Mouse (Mus musculus): Measurements from ENCODE around the gene Pnmal2. TPM values are rescaled to one million over a fixed set of nuclear protein-coding genes. Genes with fewer than 3 reads are reported as not detected.
A peak's percentile ranks its signal among the peaks of the same experiment; 100 is the strongest.

Pnmal2 gene
- polyA plus RNA-seq, 1 experiment from 2014 or later: 23.4 TPM

DNA sequence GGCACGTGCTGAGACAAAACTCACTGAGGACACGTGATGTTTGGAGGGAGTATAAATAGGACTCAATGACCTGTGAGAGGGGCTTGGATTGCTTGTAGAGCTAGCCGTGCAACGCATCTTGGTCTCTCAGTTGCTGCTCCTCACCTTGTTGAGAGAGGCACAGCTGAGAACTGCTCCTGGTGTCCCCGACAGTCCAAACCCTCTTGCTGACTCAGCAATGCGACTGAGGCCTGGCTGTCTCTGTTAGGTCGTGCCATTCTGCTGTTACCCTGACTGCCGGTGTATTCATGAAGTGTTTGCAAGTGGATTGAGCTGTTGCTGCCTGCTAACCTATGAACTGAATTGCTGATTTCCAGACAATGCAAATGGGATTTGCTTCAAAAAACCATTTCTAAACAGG lies 31.8 kb downstream of the Pnmal2 start:
- no peak overlapping the region for H3K4me2 ChIP-seq (replicated peaks)
- ATAC-seq (ENCODE audit: low FRiP score, low read depth): no peak
- WGBS: 64% methylated on average over 8 of the region's 8 CpGs

DNA sequence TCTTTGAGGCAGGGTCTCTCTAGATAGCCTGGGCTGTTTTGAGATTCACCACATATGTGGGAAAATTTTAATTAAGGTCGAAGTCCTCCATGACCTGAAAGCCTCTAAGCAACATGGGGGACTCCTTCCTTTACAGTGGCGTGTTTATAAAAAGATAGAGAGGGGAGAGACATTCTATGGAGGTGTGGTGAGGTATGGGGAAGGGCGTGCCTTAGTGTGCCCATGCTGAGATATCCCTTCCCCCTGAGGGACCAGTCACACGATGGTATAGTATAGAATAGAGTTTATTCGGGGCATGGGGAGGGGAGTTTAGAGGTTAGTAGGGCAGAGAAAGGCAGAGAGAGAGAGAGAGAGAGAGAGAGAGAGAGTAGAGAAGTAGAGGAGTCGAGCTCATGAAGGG lies 33.7 kb downstream of the Pnmal2 start:
- H3K27me3 ChIP-seq: no peaks in the 10 kb centered on the region
- H3K4me1 ChIP-seq: peaks cover 25% of the 10 kb centered on the region
- H3K36me3 ChIP-seq: no peaks in the 10 kb centered on the region
- WGBS: 82% methylated on average over 6 of the region's 6 CpGs
- no peak for ATAC-seq (ENCODE audit: low FRiP score, low read depth)
- no peak overlapping the region for H3K9ac ChIP-seq
- no peak overlapping the region for H3K4me3 ChIP-seq
- H3K9me3 ChIP-seq: no peaks in the 10 kb centered on the region
- no peak overlapping the region for H3K27ac ChIP-seq
- no peak overlapping the region for H3K4me2 ChIP-seq (replicated peaks)

More for the DNA sequence above, 31.8 kb downstream of the Pnmal2 start:
- H3K4me3 ChIP-seq: no peak overlapping the region
- peaks cover 15% of the 10 kb centered on the region for H3K4me1 ChIP-seq
- H3K36me3 ChIP-seq: no peaks in the 10 kb centered on the region
- no peaks in the 10 kb centered on the region for H3K27me3 ChIP-seq
- no peak overlapping the region for H3K9ac ChIP-seq
- H3K9me3 ChIP-seq: no peaks in the 10 kb centered on the region
- H3K27ac ChIP-seq: no peak overlapping the region

GRCm38 (mm10) chr7:16978593-16978992 lies 34.1 kb downstream of the Pnmal2 start:
- no peaks in the 10 kb centered on the region for H3K36me3 ChIP-seq
- no peak overlapping the region for H3K27ac ChIP-seq
- no peaks in the 10 kb centered on the region for H3K27me3 ChIP-seq
- no peak overlapping the region for H3K9ac ChIP-seq
- no peak overlapping the region for H3K4me3 ChIP-seq
- ATAC-seq (ENCODE audit: low FRiP score, low read depth): no peak
- H3K9me3 ChIP-seq: no peaks in the 10 kb centered on the region
- H3K4me2 ChIP-seq (replicated peaks): no peak overlapping the region
- 92% methylated on average over 3 of the region's 3 CpGs for WGBS
- H3K4me1 ChIP-seq: peaks cover 27% of the 10 kb centered on the region

DNA sequence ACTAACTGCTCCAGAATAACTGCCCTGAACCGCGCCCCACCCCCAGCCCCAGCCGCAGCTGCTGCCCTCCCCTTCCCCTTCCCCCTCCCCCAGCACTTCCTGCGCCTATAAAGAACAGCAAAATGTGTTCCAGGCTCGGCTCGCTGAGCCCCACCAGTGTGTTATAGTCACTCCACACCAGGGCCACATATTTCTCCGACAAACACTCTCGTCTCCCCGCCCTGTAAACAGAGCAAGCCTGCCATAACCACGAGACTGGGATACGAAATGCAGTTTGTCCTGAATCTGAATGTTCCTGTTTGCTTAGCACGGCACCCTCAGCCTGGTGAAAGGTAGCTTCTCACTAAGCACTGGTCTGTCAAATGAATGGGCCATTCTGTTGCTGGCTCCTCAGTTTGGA lies 35.9 kb downstream of the Pnmal2 start:
- no peaks in the 10 kb centered on the region for H3K27me3 ChIP-seq
- peak overlapping the region; percentile 85 for H3K27ac ChIP-seq
- no peaks in the 10 kb centered on the region for H3K36me3 ChIP-seq
- H3K4me3 ChIP-seq: peak overlapping the region; percentile 24
- peak overlapping the region; percentile 59 for H3K4me2 ChIP-seq (replicated peaks)
- under 1% methylated on average over 12 of the region's 12 CpGs for WGBS
- 0 out of 2 replicates have a peak overlapping the region, but pooled peaks have one; percentile 20 for H3K9ac ChIP-seq
- no peaks in the 10 kb centered on the region for H3K9me3 ChIP-seq
- peaks cover 30% of the 10 kb centered on the region for H3K4me1 ChIP-seq
- ATAC-seq (ENCODE audit: low FRiP score, low read depth): peak; percentile 77

GRCm38 (mm10) chr7:16982859-16983568 lies 38.5 kb downstream of the Pnmal2 start, which contains the start of gene Gm42372:
Gene Gm42372, plus strand, starts transcription at chr7:16983086.
- Histone ChIP-seq H3K9ac (no peak within 1 kb of the TSS), H3K27ac (no peak within 1 kb of the TSS)
- 21% methylated on average over 26 of the region's 26 CpGs for WGBS

DNA sequence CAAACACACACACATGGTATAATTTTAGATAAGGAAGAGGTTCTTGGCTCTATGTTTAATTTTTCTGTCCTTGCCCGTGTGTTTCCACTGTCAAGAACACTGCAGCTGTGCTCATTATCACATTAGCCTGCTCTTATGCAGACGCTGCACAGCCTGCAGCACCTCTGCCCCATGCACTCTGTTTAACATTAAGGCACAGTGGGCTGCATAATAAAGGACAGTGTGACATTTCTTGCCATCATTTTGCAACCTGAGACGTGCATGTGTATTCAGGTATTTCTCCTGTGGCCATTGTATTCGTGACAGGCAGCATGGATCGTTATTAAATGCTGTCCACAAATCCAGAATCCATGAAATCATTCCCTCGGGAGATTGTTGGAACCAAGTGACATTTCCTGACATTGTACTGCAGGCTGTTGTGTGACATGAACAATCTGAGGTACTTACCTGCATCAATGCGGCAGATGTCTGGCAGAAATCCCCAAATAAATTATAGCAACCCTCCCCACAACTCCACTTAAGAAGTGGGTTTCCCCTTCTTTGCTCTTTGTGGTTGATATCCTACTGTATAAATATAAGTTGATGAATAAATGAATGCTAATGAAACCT lies 43.2 kb downstream of the Pnmal2 start:
- WGBS: 30% methylated on average over 7 of the region's 7 CpGs
- peaks cover 60% of the 10 kb centered on the region for H3K4me1 ChIP-seq
- H3K4me3 ChIP-seq: no peak overlapping the region
- no peak overlapping the region for H3K9ac ChIP-seq
- no peak overlapping the region for H3K4me2 ChIP-seq (replicated peaks)
- ATAC-seq (ENCODE audit: low FRiP score, low read depth): no peak
- H3K27ac ChIP-seq: peak overlapping the region; percentile 45
- no peaks in the 10 kb centered on the region for H3K9me3 ChIP-seq
- no peaks in the 10 kb centered on the region for H3K27me3 ChIP-seq
- H3K36me3 ChIP-seq: no peaks in the 10 kb centered on the region

More at GRCm38 (mm10) chr7:16982859-16983568, 38.5 kb downstream of the Pnmal2 start, which contains the start of gene Gm42372:
- Histone ChIP-seq H3K4me3 (peak within 1 kb of the TSS; percentile 28), H3K36me3 (no peaks in the 10 kb centered on the region), H3K9me3 (no peaks in the 10 kb centered on the region), H3K4me1 (peaks cover 43% of the 10 kb centered on the region), H3K27me3 (no peaks in the 10 kb centered on the region), H3K4me2 (replicated peaks) (peak within 1 kb of the TSS; percentile 60)
- ATAC-seq (ENCODE audit: low FRiP score, low read depth): no peak

DNA sequence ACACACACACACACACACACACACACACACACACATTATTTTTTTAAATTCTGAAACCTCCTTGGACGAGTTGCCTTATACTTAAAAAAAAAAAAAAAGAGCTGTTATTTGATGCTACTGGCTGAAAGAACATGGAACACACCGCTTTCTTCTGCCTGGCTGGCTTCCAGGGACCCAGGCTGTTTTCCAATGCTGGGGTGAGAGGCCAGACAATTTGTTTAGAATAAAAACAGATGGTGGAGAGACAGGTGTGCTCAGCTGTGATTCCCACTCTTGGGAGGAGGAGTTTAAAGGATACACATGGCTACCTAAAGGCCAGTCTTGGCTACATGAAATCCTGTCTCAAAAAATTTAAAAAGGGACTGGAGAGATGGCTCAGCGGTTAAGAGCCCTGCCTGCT lies 43.9 kb downstream of the Pnmal2 start:
- H3K9me3 ChIP-seq: no peaks in the 10 kb centered on the region
- no peaks in the 10 kb centered on the region for H3K27me3 ChIP-seq
- 22% methylated on average over 3 of the region's 3 CpGs for WGBS
- no peaks in the 10 kb centered on the region for H3K36me3 ChIP-seq
- 0 out of 2 replicates have a peak, but pooled peaks have one; percentile 34 for ATAC-seq (ENCODE audit: low FRiP score, low read depth)
- peak overlapping the region; percentile 45; the same call in 1 of the 2 replicates for H3K27ac ChIP-seq
- no peak overlapping the region for H3K4me3 ChIP-seq
- no peak overlapping the region for H3K9ac ChIP-seq
- H3K4me1 ChIP-seq: peaks cover 58% of the 10 kb centered on the region
- H3K4me2 ChIP-seq (replicated peaks): no peak overlapping the region

DNA sequence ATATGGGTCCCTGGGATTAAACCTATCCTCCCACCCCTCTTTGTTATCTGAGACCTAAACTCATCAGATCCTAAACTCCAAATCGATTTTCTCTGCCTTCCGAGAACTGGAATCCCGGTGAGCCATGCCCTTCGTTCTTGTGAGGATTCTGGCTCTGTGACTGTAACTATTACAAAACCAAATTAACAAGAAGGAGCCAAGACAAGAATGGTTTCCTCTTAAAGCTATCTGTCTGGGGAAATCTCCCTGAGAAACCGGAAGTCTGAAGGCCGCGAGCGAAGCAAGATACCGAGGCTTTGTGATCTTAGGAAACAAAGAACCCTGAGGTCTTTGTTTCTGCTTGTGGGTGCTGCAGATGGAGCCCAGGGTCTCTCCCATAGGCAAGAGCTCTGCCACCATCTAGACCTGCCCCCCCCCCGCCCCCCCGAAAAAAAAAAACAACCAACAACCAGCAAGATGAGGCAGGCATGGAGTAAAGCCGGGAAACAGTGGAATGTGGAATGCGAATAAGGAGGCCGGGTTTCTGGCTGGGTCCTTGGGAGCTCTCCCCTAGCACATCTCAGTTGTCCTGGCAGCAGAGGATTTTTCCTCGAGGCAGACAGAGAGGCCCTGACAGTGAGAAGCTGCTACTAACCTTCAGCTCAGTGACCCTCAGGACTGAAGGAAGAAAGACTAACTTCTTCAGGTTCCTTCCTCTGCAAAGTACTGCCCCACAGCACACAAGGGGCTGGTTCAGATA lies 45.7 kb downstream of the Pnmal2 start:
- H3K4me2 ChIP-seq (replicated peaks): 0 out of 2 replicates have a peak overlapping the region, but pooled peaks have one; percentile 4
- H3K9ac ChIP-seq: no peak overlapping the region
- H3K27me3 ChIP-seq: no peaks in the 10 kb centered on the region
- H3K4me1 ChIP-seq: peaks cover 65% of the 10 kb centered on the region
- no peak for ATAC-seq (ENCODE audit: low FRiP score, low read depth)
- H3K36me3 ChIP-seq: peaks cover under 1% of the 10 kb centered on the region; the same call in 1 of the 2 replicates
- H3K27ac ChIP-seq: peak overlapping the region; percentile 94
- H3K9me3 ChIP-seq: no peaks in the 10 kb centered on the region
- no peak overlapping the region for H3K4me3 ChIP-seq
- WGBS: 42% methylated on average over 15 of the region's 15 CpGs

GRCm38 (mm10) chr7:16991681-16992450 lies 47.4 kb downstream of the Pnmal2 start:
- WGBS: 45% methylated on average over 18 of the region's 18 CpGs
- Histone ChIP-seq H3K27ac (peak overlapping the region; percentile 94), H3K4me1 (peaks cover 80% of the 10 kb centered on the region), H3K4me3 (peak overlapping the region; percentile 0; the same call in 1 of the 2 replicates), H3K27me3 (no peaks in the 10 kb centered on the region), H3K9me3 (no peaks in the 10 kb centered on the region), H3K9ac (no peak overlapping the region), H3K4me2 (replicated peaks) (peak overlapping the region; percentile 52), H3K36me3 (peaks cover 15% of the 10 kb centered on the region)
- ATAC-seq (ENCODE audit: low FRiP score, low read depth): peak; percentile 76

GRCm38 (mm10) chr7:16992451-16992807 lies 47.9 kb downstream of the Pnmal2 start, which contains the start of gene Ccdc8:
Gene Ccdc8, plus strand, starts transcription at chr7:16992708.
- H3K27ac ChIP-seq: peak within 1 kb of the TSS; percentile 94
- H3K9ac ChIP-seq: peak within 1 kb of the TSS; percentile 90
- no peak for ATAC-seq (ENCODE audit: low FRiP score, low read depth)
- H3K4me1 ChIP-seq: peaks cover 80% of the 10 kb centered on the region
- peaks cover 21% of the 10 kb centered on the region for H3K36me3 ChIP-seq
- H3K9me3 ChIP-seq: no peaks in the 10 kb centered on the region
- peak within 1 kb of the TSS; percentile 88 for H3K4me2 ChIP-seq (replicated peaks)
- H3K4me3 ChIP-seq: peak within 1 kb of the TSS; percentile 77
- 93% methylated on average over 5 of the region's 5 CpGs for WGBS
- no peaks in the 10 kb centered on the region for H3K27me3 ChIP-seq

DNA sequence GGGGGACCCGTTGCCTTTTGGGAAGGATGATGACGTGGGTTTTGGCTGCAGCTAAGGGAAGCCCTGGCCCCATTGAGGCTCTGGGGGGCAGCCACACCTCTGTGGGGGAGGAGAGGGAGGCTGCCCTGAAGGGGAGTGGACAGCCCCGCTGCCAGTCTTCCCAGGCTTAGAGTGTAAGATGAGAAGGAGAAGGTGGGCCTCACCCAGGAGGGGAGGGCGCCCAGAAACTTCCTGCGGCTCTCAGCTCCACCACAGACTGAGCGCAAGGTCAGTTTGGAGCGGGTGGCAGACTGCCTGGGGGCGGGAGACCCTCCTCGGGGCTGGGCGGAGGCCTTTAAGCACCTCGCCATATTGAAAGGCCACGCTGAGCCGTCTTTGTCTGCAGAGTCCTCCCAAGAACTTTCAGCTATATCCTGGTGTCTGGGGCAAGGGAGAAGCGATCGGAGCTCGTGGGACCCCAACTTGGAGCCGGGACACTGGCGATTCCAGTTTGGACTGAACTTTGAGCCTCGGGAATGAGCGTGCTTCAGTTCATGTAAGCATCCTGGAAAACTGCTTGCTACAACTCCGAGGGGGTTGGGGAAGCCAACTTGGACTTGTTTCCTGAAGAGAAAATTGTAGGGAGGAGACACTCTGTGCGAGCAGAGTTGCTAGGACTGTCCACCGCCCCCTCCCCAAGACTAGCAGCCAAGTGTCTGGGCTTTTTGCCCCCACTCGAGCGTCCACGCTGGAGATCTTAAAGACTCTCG lies 49.3 kb downstream of the Pnmal2 start:
- H3K4me3 ChIP-seq: peak overlapping the region; percentile 77
- peaks cover 79% of the 10 kb centered on the region for H3K4me1 ChIP-seq
- H3K36me3 ChIP-seq: peaks cover 35% of the 10 kb centered on the region
- no peaks in the 10 kb centered on the region for H3K27me3 ChIP-seq
- peak overlapping the region; percentile 91 for H3K27ac ChIP-seq
- no peaks in the 10 kb centered on the region for H3K9me3 ChIP-seq
- H3K4me2 ChIP-seq (replicated peaks): peak overlapping the region; percentile 88
- H3K9ac ChIP-seq: peak overlapping the region; percentile 90
- WGBS: under 1% methylated on average over 27 of the region's 27 CpGs
- peak; percentile 94 for ATAC-seq (ENCODE audit: low FRiP score, low read depth)
